Mouse (Mus musculus) stomach, postnatal 0 days (tissue): ENCODE results near the gene Gm10322.

ENCODE experiments used
- CTCF ChIP-seq: IDR thresholded peaks from 2 replicates; pipeline ENCODE4 v1.5.1; 2016; ENCODE audit warnings: antibody characterized with exemption, low read depth, mild to moderate bottlenecking, moderate library complexity
- EP300 ChIP-seq: optimal IDR thresholded peaks from 2 replicates; pipeline ENCODE3; 2016; ENCODE audit warnings: antibody characterized with exemption

- TF ChIP-seq CTCF (no peak), EP300 (no peak)
These were observed 20.2 kb downstream of the Gm10322 start for GRCm38 (mm10) chr10:59636048-59636447.
